Mouse (Mus musculus): Measurements from ENCODE around the gene Heca. TPM values are rescaled to one million over a fixed set of nuclear protein-coding genes. Genes with fewer than 3 reads are reported as not detected.
"Not testable (repeated sequence)": the region's sequence is repeated elsewhere in the genome, so short reads cannot be mapped to it uniquely, and the experiment has no call there.

Gene Heca
- polyA plus RNA-seq, 1 experiment from 2014 or later = 6.4 TPM

- H3K4me2 ChIP-seq = no peak overlapping the region
- peaks cover 7% of the 10 kb centered on the region; the same call in 1 of the 2 replicates for H3K4me1 ChIP-seq
- H3K4me3 ChIP-seq = no peak overlapping the region
- ATAC-seq (replicated peaks) = no peak
- H3K27ac ChIP-seq = no peak overlapping the region
- WGBS = 74% methylated on average over 1 of the region's 1 CpGs
- no peaks in the 10 kb centered on the region for H3K36me3 ChIP-seq (replicated peaks)
- no peaks in the 10 kb centered on the region for H3K9me3 ChIP-seq
- no peaks in the 10 kb centered on the region for H3K27me3 ChIP-seq (replicated peaks)
- H3K9ac ChIP-seq = no peak overlapping the region
Observed at GRCm38 (mm10) chr10:17931157-17931556, 16.7 kb downstream of the Heca start.

GRCm38 (mm10) chr10:17930445-17931083, 17.3 kb downstream of the Heca start:
- no peak for ATAC-seq (replicated peaks)
- H3K36me3 ChIP-seq (replicated peaks) = no peaks in the 10 kb centered on the region
- H3K27me3 ChIP-seq (replicated peaks) = no peaks in the 10 kb centered on the region
- no peak overlapping the region for H3K9ac ChIP-seq
- no peak overlapping the region for H3K4me3 ChIP-seq
- 46% methylated on average over 6 of the region's 6 CpGs for WGBS
- H3K4me2 ChIP-seq = no peak overlapping the region
- no peak overlapping the region for H3K27ac ChIP-seq
- H3K9me3 ChIP-seq = no peaks in the 10 kb centered on the region
- peaks cover 7% of the 10 kb centered on the region; the same call in 1 of the 2 replicates for H3K4me1 ChIP-seq

- no peaks in the 10 kb centered on the region for H3K9me3 ChIP-seq
- no peak for ATAC-seq (replicated peaks)
Observed at GRCm38 (mm10) chr10:17925200-17925599, 22.7 kb downstream of the Heca start.

GRCm38 (mm10) chr10:17924166-17924565, 23.7 kb downstream of the Heca start:
- WGBS = 86% methylated on average over 3 of the region's 3 CpGs
- H3K27me3 ChIP-seq (replicated peaks) = no peaks in the 10 kb centered on the region
- no peak overlapping the region for H3K4me2 ChIP-seq
- no peaks in the 10 kb centered on the region for H3K4me1 ChIP-seq
- no peak overlapping the region for H3K4me3 ChIP-seq
- ATAC-seq (replicated peaks) = no peak
- H3K9ac ChIP-seq = no peak overlapping the region
- H3K36me3 ChIP-seq (replicated peaks) = no peaks in the 10 kb centered on the region
- H3K27ac ChIP-seq = no peak overlapping the region
- no peaks in the 10 kb centered on the region for H3K9me3 ChIP-seq

More at GRCm38 (mm10) chr10:17925200-17925599, 22.7 kb downstream of the Heca start:
- Histone ChIP-seq H3K27me3 (replicated peaks) (no peaks in the 10 kb centered on the region), H3K4me1 (no peaks in the 10 kb centered on the region), H3K36me3 (replicated peaks) (no peaks in the 10 kb centered on the region), H3K9ac (no peak overlapping the region), H3K4me3 (no peak overlapping the region), H3K27ac (no peak overlapping the region), H3K4me2 (no peak overlapping the region)
- 93% methylated on average over 3 of the region's 3 CpGs for WGBS

- no peaks in the 10 kb centered on the region for H3K27me3 ChIP-seq (replicated peaks)
- no peak overlapping the region for H3K4me3 ChIP-seq
- no peaks in the 10 kb centered on the region for H3K4me1 ChIP-seq
- no peaks in the 10 kb centered on the region for H3K9me3 ChIP-seq
- no peak overlapping the region for H3K27ac ChIP-seq
- no peak overlapping the region for H3K4me2 ChIP-seq
- WGBS = 74% methylated on average over 4 of the region's 4 CpGs
- ATAC-seq (replicated peaks) = no peak
- no peaks in the 10 kb centered on the region for H3K36me3 ChIP-seq (replicated peaks)
- no peak overlapping the region for H3K9ac ChIP-seq
Observed at GRCm38 (mm10) chr10:17921381-17921780, 26.5 kb downstream of the Heca start.

- Histone ChIP-seq H3K27me3 (replicated peaks) (no peaks in the 10 kb centered on the region), H3K4me1 (no peaks in the 10 kb centered on the region), H3K36me3 (replicated peaks) (peaks cover 9% of the 10 kb centered on the region; the same call in 1 of the 2 replicates), H3K27ac (no peak overlapping the region), H3K4me3 (no peak overlapping the region), H3K4me2 (no peak overlapping the region), H3K9ac (no peak overlapping the region), H3K9me3 (no peaks in the 10 kb centered on the region)
- ATAC-seq (replicated peaks) = no peak
- WGBS = 81% methylated on average over 5 of the region's 5 CpGs
Observed at GRCm38 (mm10) chr10:17919971-17920370, 27.9 kb downstream of the Heca start.

- H3K4me3 ChIP-seq = no peak overlapping the region
- WGBS = 84% methylated on average over 2 of the region's 2 CpGs
- H3K9ac ChIP-seq = no peak overlapping the region
- ATAC-seq (replicated peaks) = no peak
- H3K4me1 ChIP-seq = no peaks in the 10 kb centered on the region
- no peaks in the 10 kb centered on the region for H3K27me3 ChIP-seq (replicated peaks)
- H3K27ac ChIP-seq = no peak overlapping the region
- no peak overlapping the region for H3K4me2 ChIP-seq
- H3K36me3 ChIP-seq (replicated peaks) = peaks cover 11% of the 10 kb centered on the region; the same call in 1 of the 2 replicates
- H3K9me3 ChIP-seq = no peaks in the 10 kb centered on the region
Observed at GRCm38 (mm10) chr10:17919032-17919431, 28.8 kb downstream of the Heca start.

- Histone ChIP-seq H3K9me3 (no peaks in the 10 kb centered on the region), H3K27ac (no peak overlapping the region), H3K4me3 (no peak overlapping the region), H3K36me3 (replicated peaks) (0 out of 2 replicates have a peak, but pooled peaks cover 15% of the 10 kb centered on the region), H3K9ac (no peak overlapping the region), H3K27me3 (replicated peaks) (no peaks in the 10 kb centered on the region), H3K4me1 (no peaks in the 10 kb centered on the region), H3K4me2 (no peak overlapping the region)
- WGBS = 79% methylated on average over 4 of the region's 4 CpGs
- ATAC-seq (replicated peaks) = no peak
Observed at GRCm38 (mm10) chr10:17908731-17909130, 39.1 kb downstream of the Heca start.

- not testable (repeated sequence) for H3K9me3 ChIP-seq; H3K4me2 ChIP-seq; H3K4me3 ChIP-seq; H3K4me1 ChIP-seq; H3K27me3 ChIP-seq (replicated peaks); H3K27ac ChIP-seq; ATAC-seq (replicated peaks); H3K9ac ChIP-seq
- 0 out of 2 replicates have a peak, but pooled peaks cover 15% of the 10 kb centered on the region for H3K36me3 ChIP-seq (replicated peaks)
- 81% methylated on average over 3 of the region's 3 CpGs for WGBS
Observed at GRCm38 (mm10) chr10:17906405-17906804, 41.5 kb downstream of the Heca start.

- Histone ChIP-seq H3K9me3 (no peaks in the 10 kb centered on the region), H3K27ac (no peak overlapping the region), H3K4me2 (no peak overlapping the region), H3K4me3 (no peak overlapping the region), H3K36me3 (replicated peaks) (0 out of 2 replicates have a peak, but pooled peaks cover 22% of the 10 kb centered on the region), H3K27me3 (replicated peaks) (no peaks in the 10 kb centered on the region), H3K4me1 (no peaks in the 10 kb centered on the region), H3K9ac (no peak overlapping the region)
- 95% methylated on average over 2 of the region's 2 CpGs for WGBS
- no peak for ATAC-seq (replicated peaks)
Observed at GRCm38 (mm10) chr10:17903449-17903848, 44.4 kb downstream of the Heca start.

- no peak overlapping the region for H3K27ac ChIP-seq
- no peak overlapping the region for H3K9ac ChIP-seq
- no peaks in the 10 kb centered on the region for H3K27me3 ChIP-seq (replicated peaks)
- 63% methylated on average over 2 of the region's 2 CpGs for WGBS
- H3K4me1 ChIP-seq = no peaks in the 10 kb centered on the region
- H3K9me3 ChIP-seq = no peaks in the 10 kb centered on the region
- H3K4me2 ChIP-seq = no peak overlapping the region
- no peak overlapping the region for H3K4me3 ChIP-seq
- no peak for ATAC-seq (replicated peaks)
- no peaks in the 10 kb centered on the region for H3K36me3 ChIP-seq (replicated peaks)
Observed at GRCm38 (mm10) chr10:17880724-17881123, 67.1 kb downstream of the Heca start.

GRCm38 (mm10) chr10:17880038-17880437, 67.8 kb downstream of the Heca start:
- H3K27ac ChIP-seq = no peak overlapping the region
- WGBS = 97% methylated on average over 3 of the region's 3 CpGs
- H3K4me1 ChIP-seq = no peaks in the 10 kb centered on the region
- H3K9ac ChIP-seq = no peak overlapping the region
- H3K36me3 ChIP-seq (replicated peaks) = no peaks in the 10 kb centered on the region
- no peak overlapping the region for H3K4me2 ChIP-seq
- no peak overlapping the region for H3K4me3 ChIP-seq
- no peaks in the 10 kb centered on the region for H3K27me3 ChIP-seq (replicated peaks)
- H3K9me3 ChIP-seq = no peaks in the 10 kb centered on the region
- ATAC-seq (replicated peaks) = no peak
